8 mouse cellular contexts compared by ENCODE assay signal in the genomic region with DNA sequence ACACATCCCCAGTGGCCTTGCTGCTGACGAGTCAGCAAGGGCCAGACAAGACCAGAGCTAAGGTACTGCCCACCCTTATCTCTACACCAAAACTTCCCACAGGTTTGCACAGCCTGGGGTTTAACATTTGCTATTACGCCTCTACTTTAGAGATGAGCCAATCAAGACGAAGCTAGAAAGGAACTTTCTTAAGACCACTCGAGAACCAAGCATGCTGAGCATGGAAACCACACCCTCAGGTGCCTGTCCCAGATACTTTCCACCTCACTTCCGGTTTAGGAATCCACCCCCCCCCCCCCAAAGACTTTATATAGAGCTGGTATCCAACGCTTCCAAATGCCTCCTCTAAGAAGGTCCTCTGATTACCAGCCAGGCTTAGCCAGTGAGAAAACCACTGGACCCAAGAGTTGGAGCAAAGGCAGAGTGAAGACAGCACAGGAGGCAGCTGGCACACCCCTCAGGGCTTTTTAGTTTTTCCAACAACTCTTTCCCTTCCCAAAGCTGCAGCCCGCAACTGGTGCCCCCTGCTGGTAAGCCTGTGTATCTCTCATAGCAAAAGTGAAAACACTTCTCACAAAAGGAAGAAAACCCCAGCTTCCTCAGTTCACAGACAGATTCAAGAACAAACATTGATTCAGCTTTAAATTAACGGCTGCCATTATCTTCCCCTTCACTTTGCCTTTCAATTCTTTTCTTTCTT. TPM values are rescaled to one million over a fixed set of nuclear protein-coding genes. Genes with fewer than 3 reads are reported as not detected.
DNase-seq lines count a peak whose midpoint lies in the region; ATAC-seq lines count a peak whose summit lies in the region.

No protein-coding gene starts in this region.

- H3K27ac ChIP-seq in forebrain, embryonic 10.5 days: no peak overlapping the region
- H3K27ac ChIP-seq in forebrain, embryonic 12.5 days: no peak overlapping the region
- H3K27ac ChIP-seq in midbrain, embryonic 14.5 days (replicated peaks; ENCODE audit: low read depth, low read length): no peak overlapping the region
- H3K27ac ChIP-seq in midbrain, embryonic 16.5 days (ENCODE audit: low read length): no peak overlapping the region

- H3K36me3 ChIP-seq in forebrain, embryonic 10.5 days (replicated peaks): peaks cover 4% of the 10 kb centered on the region; the same call in 1 of the 2 replicates
- H3K36me3 ChIP-seq in forebrain, embryonic 12.5 days (replicated peaks): no peaks in the 10 kb centered on the region
- H3K36me3 ChIP-seq in midbrain, embryonic 14.5 days (ENCODE audit: control insufficient read depth, insufficient read depth, low read length): no peaks in the 10 kb centered on the region
- no peaks in the 10 kb centered on the region for H3K36me3 ChIP-seq in midbrain, embryonic 16.5 days (ENCODE audit: control insufficient read depth, insufficient read depth, low read length)

- ATAC-seq in forebrain, embryonic 12.5 days (ENCODE audit: low FRiP score): no peak
- ATAC-seq in midbrain, embryonic 14.5 days (ENCODE audit: low FRiP score, low TSS enrichment): no peak
- ATAC-seq in midbrain, embryonic 16.5 days: no peak

- H3K27me3 ChIP-seq in forebrain, embryonic 10.5 days (ENCODE audit: poor library complexity, severe bottlenecking): peaks cover 2% of the 10 kb centered on the region; the same call in 1 of the 2 replicates
- H3K27me3 ChIP-seq in forebrain, embryonic 12.5 days: no peaks in the 10 kb centered on the region
- no peaks in the 10 kb centered on the region for H3K27me3 ChIP-seq in midbrain, embryonic 14.5 days (ENCODE audit: control insufficient read depth, insufficient read depth, low read length)
- H3K27me3 ChIP-seq in midbrain, embryonic 16.5 days (ENCODE audit: control insufficient read depth, insufficient read depth, low read depth, low read length): no peaks in the 10 kb centered on the region

- peaks cover 16% of the 10 kb centered on the region for H3K4me1 ChIP-seq in forebrain, embryonic 10.5 days
- peaks cover 15% of the 10 kb centered on the region for H3K4me1 ChIP-seq in forebrain, embryonic 12.5 days
- peaks cover 5% of the 10 kb centered on the region for H3K4me1 ChIP-seq in midbrain, embryonic 14.5 days (ENCODE audit: control insufficient read depth, insufficient read depth, low read length)
- peaks cover 6% of the 10 kb centered on the region; the same call in 1 of the 2 replicates for H3K4me1 ChIP-seq in midbrain, embryonic 16.5 days (ENCODE audit: control insufficient read depth, insufficient read depth, low read length)

- WGBS in forebrain, embryonic 10.5 days: 69% methylated on average over 8 of the region's 8 CpGs
- WGBS in forebrain, embryonic 12.5 days: 68% methylated on average over 8 of the region's 8 CpGs
- 69% methylated on average over 8 of the region's 8 CpGs for WGBS in midbrain, embryonic 14.5 days
- 72% methylated on average over 8 of the region's 8 CpGs for WGBS in midbrain, embryonic 16.5 days

- intact Hi-C loops in heart, postnatal 25 days (cut with DNase I): loop anchor here (1.0 to 2.0 kb wide), 2 partner anchors 87 to 105 kb away; no protein-coding TSS in a partner anchor

- no peak overlapping the region for H3K4me2 ChIP-seq in forebrain, embryonic 12.5 days
- H3K4me2 ChIP-seq in midbrain, embryonic 14.5 days (ENCODE audit: low read length): no peak overlapping the region
- no peak overlapping the region for H3K4me2 ChIP-seq in midbrain, embryonic 16.5 days (ENCODE audit: low read length)

- DNase-seq in forebrain, embryonic 10.5 days (ENCODE audit: extremely low spot score, low spot score): peak; percentile 37
- peak; percentile 52 for DNase-seq in midbrain, embryonic 14.5 days
- DNase-seq in cerebellum, adult 8-10 months: peak; percentile 52
- DNase-seq in heart, postnatal 25 days (ENCODE audit: low spot score): peak; percentile 30
- DNase-seq in lung, postnatal 36 days: peak; percentile 71
- DNase-seq in testis, postnatal 14 days (ENCODE audit: low spot score): peak; percentile 53

- no peak overlapping the region for H3K9ac ChIP-seq in forebrain, embryonic 12.5 days
- no peak overlapping the region for H3K9ac ChIP-seq in midbrain, embryonic 14.5 days (replicated peaks; ENCODE audit: low read length)
- H3K9ac ChIP-seq in midbrain, embryonic 16.5 days (ENCODE audit: low read depth, low read length): no peak overlapping the region

- H3K4me3 ChIP-seq in forebrain, embryonic 10.5 days: no peak overlapping the region
- no peak overlapping the region for H3K4me3 ChIP-seq in forebrain, embryonic 12.5 days (replicated peaks)
- no peak overlapping the region for H3K4me3 ChIP-seq in midbrain, embryonic 14.5 days (replicated peaks; ENCODE audit: low read depth, low read length)
- H3K4me3 ChIP-seq in midbrain, embryonic 16.5 days (ENCODE audit: low read depth, low read length): no peak overlapping the region

- no peaks in the 10 kb centered on the region for H3K9me3 ChIP-seq in forebrain, embryonic 10.5 days
- no peaks in the 10 kb centered on the region for H3K9me3 ChIP-seq in forebrain, embryonic 12.5 days
- H3K9me3 ChIP-seq in midbrain, embryonic 14.5 days (ENCODE audit: control insufficient read depth, low read length): no peaks in the 10 kb centered on the region
- H3K9me3 ChIP-seq in midbrain, embryonic 16.5 days (replicated peaks; ENCODE audit: control insufficient read depth, low read length, poor library complexity, severe bottlenecking): no peaks in the 10 kb centered on the region

RNA-seq across cellular contexts. Expression of gene Klhl3, which starts 4.1 kb away (rescaled TPM):
- polyA plus RNA-seq in forebrain, embryonic 10.5 days (2016; fragmentation: Nextera tagmentation; extraction: Ambion mirVana): 2.0 and 2.1 TPM in 2 replicates
- polyA plus RNA-seq in forebrain, embryonic 12.5 days (2016; fragmentation: Nextera tagmentation; extraction: Ambion mirVana): 3.9 and 4.3 TPM in 2 replicates
- 10.0 and 10.1 TPM in 2 replicates for polyA plus RNA-seq in midbrain, embryonic 14.5 days (2014; fragmentation: Nextera tagmentation; extraction: Ambion mirVana)
- polyA plus RNA-seq in midbrain, embryonic 16.5 days (2015; fragmentation: Nextera tagmentation; extraction: Ambion mirVana): 13.9 and 15.0 TPM in 2 replicates
- total RNA-seq in heart, postnatal 25 days (2021): 1 to 10 TPM; 2.6 TPM

RNA-seq across cellular contexts. Expression of gene Hnrnpa0, which starts 10.9 kb away (rescaled TPM):
- polyA plus RNA-seq in forebrain, embryonic 10.5 days (2016; fragmentation: Nextera tagmentation; extraction: Ambion mirVana): 44.5 and 49.3 TPM in 2 replicates
- 69.5 and 75.3 TPM in 2 replicates for polyA plus RNA-seq in forebrain, embryonic 12.5 days (2016; fragmentation: Nextera tagmentation; extraction: Ambion mirVana)
- 72.5 and 93.5 TPM in 2 replicates for polyA plus RNA-seq in midbrain, embryonic 14.5 days (2014; fragmentation: Nextera tagmentation; extraction: Ambion mirVana)
- 42.9 and 46.5 TPM in 2 replicates for polyA plus RNA-seq in midbrain, embryonic 16.5 days (2015; fragmentation: Nextera tagmentation; extraction: Ambion mirVana)
- total RNA-seq in heart, postnatal 25 days (2021): 10 to 100 TPM; 64.3 to 70.2 TPM

RNA-seq across cellular contexts. Expression of gene Idnk, which starts 40.0 kb away (rescaled TPM):
- polyA plus RNA-seq in forebrain, embryonic 10.5 days (2016; fragmentation: Nextera tagmentation; extraction: Ambion mirVana): 47.0 and 47.1 TPM in 2 replicates
- polyA plus RNA-seq in forebrain, embryonic 12.5 days (2016; fragmentation: Nextera tagmentation; extraction: Ambion mirVana): 54.7 and 59.5 TPM in 2 replicates
- 59.7 TPM in 2 replicates for polyA plus RNA-seq in midbrain, embryonic 14.5 days (2014; fragmentation: Nextera tagmentation; extraction: Ambion mirVana)
- 54.3 and 60.7 TPM in 2 replicates for polyA plus RNA-seq in midbrain, embryonic 16.5 days (2015; fragmentation: Nextera tagmentation; extraction: Ambion mirVana)
- 10 to 100 TPM; 23.2 to 24.3 TPM for total RNA-seq in heart, postnatal 25 days (2021)
